Mouse (Mus musculus): ENCODE data around the gene Pik3cd. TPM values are rescaled to one million over a fixed set of nuclear protein-coding genes. Genes with fewer than 3 reads are reported as not detected.

Gene Pik3cd
- polyA plus RNA-seq, 1 experiment from 2014 or later = 19.6 TPM

Small RNA genes lying within 50 kb of the gene (microRNA-seq; reads per million reads assigned to microRNA genes)
- gene Mir7023 = not detected

Other genes with a start within 250 kb of the Pik3cd start
- gene Rbp7, start 247.6 kb downstream of the Pik3cd start, polyA plus RNA-seq (2016; fragmentation: Nextera tagmentation; extraction: Ambion mirVana) = not detected in 2 replicates
- 0.37 and 0.40 TPM in 2 replicates for gene Tmem274, start 225.2 kb downstream of the Pik3cd start, polyA plus RNA-seq (2016; fragmentation: Nextera tagmentation; extraction: Ambion mirVana)
- 12.1 and 13.8 TPM in 2 replicates for gene Nmnat1, start 217.4 kb downstream of the Pik3cd start, polyA plus RNA-seq (2016; fragmentation: Nextera tagmentation; extraction: Ambion mirVana)
- 46.7 and 46.8 TPM in 2 replicates for gene Lzic, start 217.3 kb downstream of the Pik3cd start, polyA plus RNA-seq (2016; fragmentation: Nextera tagmentation; extraction: Ambion mirVana)
- gene Ctnnbip1, start 184.3 kb downstream of the Pik3cd start, polyA plus RNA-seq (2016; fragmentation: Nextera tagmentation; extraction: Ambion mirVana) = 79.0 and 87.1 TPM in 2 replicates
- gene Clstn1, start 116.1 kb downstream of the Pik3cd start, polyA plus RNA-seq (2016; fragmentation: Nextera tagmentation; extraction: Ambion mirVana) = 135 and 138 TPM in 2 replicates
- 39.6 and 39.7 TPM in 2 replicates for gene Tmem201, start 35.5 kb upstream of the Pik3cd start, polyA plus RNA-seq (2016; fragmentation: Nextera tagmentation; extraction: Ambion mirVana)
- gene Slc25a33, start 71.7 kb upstream of the Pik3cd start, polyA plus RNA-seq (2016; fragmentation: Nextera tagmentation; extraction: Ambion mirVana) = 18.8 and 18.9 TPM in 2 replicates

All from hindbrain, embryonic 12.5 days (tissue).